Mouse (Mus musculus): Measurements from ENCODE around the gene Galnt18.

DNA sequence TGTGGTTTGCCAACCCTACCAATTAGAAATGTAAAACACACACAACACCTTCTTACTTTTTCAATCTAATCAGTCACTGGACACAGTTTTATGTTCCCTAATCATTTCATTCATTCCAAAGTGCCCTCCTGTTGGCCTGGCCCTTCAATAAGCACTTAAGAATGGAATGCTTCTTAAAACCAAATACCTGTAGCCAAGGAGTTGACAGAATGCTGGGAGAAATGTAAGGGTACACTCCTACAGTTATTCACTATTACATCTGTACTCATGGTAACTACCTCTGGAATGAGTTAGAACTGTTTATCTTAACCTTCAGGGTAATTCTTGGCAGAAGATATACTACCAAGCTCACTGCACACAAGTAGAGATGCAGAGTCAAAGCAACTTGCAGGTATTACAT lies 15.3 kb upstream of the Galnt18 start:
- TF ChIP-seq CTCF (IDR thresholded peaks at IDR 0.05; ENCODE audit: low read depth) (no peak), EP300 (IDR thresholded peaks at IDR 0.05; ENCODE audit: low read depth) (no peak)

Measured in liver, embryonic 14.5 days (tissue).